Mouse (Mus musculus) ES-Bruce4 (cell line): ENCODE measurements around the gene Prkch.

Experiments
- CTCF ChIP-seq: IDR thresholded peaks from one replicate; pipeline ENCODE4 v1.8.1; 2011; ENCODE audit warnings: low read depth, low read length
- EP300 ChIP-seq: IDR thresholded peaks from 2 replicates; pipeline ENCODE4 v1.6.1; 2011; ENCODE audit warnings: low read depth, low read length; ENCODE audit not compliant: insufficient read depth

- TF ChIP-seq CTCF (no peak), EP300 (no peak)
These were observed 230.9 kb downstream of the Prkch start for GRCm38 (mm10) chr12:73815463-73815862.
